Mouse (Mus musculus): ENCODE measurements at regions not wholly inside any gene's neighbourhood (a gene's known extent, or its start where the extent isn't known, plus 50 kb on each side); places are given as distances from the start of the nearest gene placed in this dataset.

DNA sequence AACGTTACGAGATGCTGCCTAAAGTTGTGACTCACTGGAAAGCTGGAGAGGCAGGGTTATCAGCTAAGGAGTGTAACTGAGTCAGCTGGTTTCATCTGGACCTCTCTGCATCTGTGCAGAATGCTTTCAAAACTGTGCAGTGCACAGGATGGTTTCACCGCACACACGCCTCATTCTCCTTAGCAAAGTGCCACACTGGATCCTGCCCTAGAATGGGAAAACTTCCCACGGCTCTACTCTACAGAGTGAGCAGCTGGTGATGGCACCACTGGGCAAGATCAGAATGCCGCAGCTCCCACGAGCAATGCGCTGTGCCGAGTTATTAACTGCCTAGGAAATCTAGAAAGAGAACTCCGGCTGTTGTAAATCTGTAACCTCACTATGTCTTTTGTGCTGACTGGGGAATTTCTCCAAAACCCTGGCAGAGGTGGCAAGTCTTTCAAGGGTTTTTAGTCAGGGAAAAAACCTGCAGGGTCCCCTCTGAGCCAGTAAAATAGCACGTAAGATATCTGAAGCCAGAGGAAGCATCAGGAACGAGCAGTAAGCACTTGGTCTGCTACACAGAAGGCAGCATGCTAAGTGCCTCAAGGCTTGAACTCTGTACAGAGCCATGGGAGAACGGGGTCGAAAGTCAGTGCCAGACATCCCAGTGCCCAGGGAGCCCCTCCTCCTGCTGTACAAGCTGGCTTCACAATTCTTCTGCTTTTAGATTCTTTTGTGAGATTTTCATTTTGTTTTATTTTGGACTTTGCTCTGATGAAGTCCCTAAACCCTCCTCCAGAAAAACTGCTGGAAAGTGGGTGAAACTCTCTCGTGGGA is 214.4 kb upstream of the Foxq1 start:
- no peak for TF ChIP-seq CTCF (IDR thresholded peaks at IDR 0.05; ENCODE audit: low read depth)
- TF ChIP-seq EP300 (IDR thresholded peaks at IDR 0.05; ENCODE audit: low read depth), result no peak

Data from liver, postnatal 0 days (tissue).